Mouse (Mus musculus) liver, embryonic 14.5 days (tissue): ENCODE data around the gene Ttc38.

Experiments
- CTCF ChIP-seq: IDR thresholded peaks from 2 replicates; pipeline ENCODE4 v1.5.1; 2016; ENCODE audit warnings: antibody characterized with exemption, low read depth, control low read depth
- EP300 ChIP-seq: IDR thresholded peaks from 2 replicates; pipeline ENCODE4 v1.6.1; 2016; ENCODE audit warnings: antibody characterized with exemption, low read depth

GRCm38 (mm10) chr15:85802931-85803330 is 29.2 kb upstream of the Ttc38 start:
- no peak for TF ChIP-seq CTCF
- TF ChIP-seq EP300 = no peak
